Mouse (Mus musculus) embryonic facial prominence, embryonic 10.5 days (tissue): ENCODE measurements around the gene Gin1. TPM values are rescaled to one million over a fixed set of nuclear protein-coding genes. Genes with fewer than 3 reads are reported as not detected.

Source experiments
- DNase-seq: peaks from one replicate; pipeline ENCODE4 v3.0.0-alpha.2; 2017; ENCODE audit warnings: low spot score
- H3K27ac ChIP-seq: fragments of 300-500 bp; sonication (generic); replicated peaks from 2 replicates; pipeline ENCODE4 v1.5.1; 2016; ENCODE audit warnings: mild to moderate bottlenecking
- H3K27me3 ChIP-seq: fragments of 300-500 bp; sonication (generic); replicated peaks from 2 replicates; pipeline ENCODE4 v1.6.1; 2016; ENCODE audit warnings: low read depth, mild to moderate bottlenecking; ENCODE audit not compliant: poor library complexity, severe bottlenecking
- H3K36me3 ChIP-seq: fragments of 300-500 bp; sonication (generic); replicated peaks from 2 replicates; pipeline ENCODE4 v1.6.1; 2016; ENCODE audit warnings: mild to moderate bottlenecking, moderate library complexity
- H3K4me1 ChIP-seq: fragments of 300-500 bp; sonication (generic); 2 replicates; pipeline ENCODE4 v1.6.1; 2016
- H3K4me3 ChIP-seq: fragments of 300-500 bp; sonication (generic); 2 replicates; pipeline ENCODE4 v1.5.1; 2016; ENCODE audit warnings: mild to moderate bottlenecking, moderate library complexity
- H3K9me3 ChIP-seq: fragments of 300-500 bp; sonication (generic); 2 replicates; pipeline ENCODE4 v1.6.1; 2016; ENCODE audit warnings: mild to moderate bottlenecking
- whole genome bisulfite sequencing: fragments of 180-500 bp; shearing (Covaris S2); methylation state at CpG from one replicate; pipeline ENCODE4 v1.1.7; 2016; 5-methylcytosine and 5-hydroxymethylcytosine counted together
- polyA plus RNA-seq: library from polyadenylated mRNA; unstranded; fragments of >200 nt; fragmentation: Nextera tagmentation; extraction: Ambion mirVana; gene quantifications from 2 replicates; pipeline ENCODE4 v1.2.1, GENCODE M21; 2016

The Gin1 gene
- polyA plus RNA-seq, 1 experiment from 2014 or later = 17.4 TPM

GRCm38 (mm10) chr1:97795936-97796335 lies 26.0 kb downstream of the Gin1 start:
- Histone ChIP-seq H3K4me3 (no peak overlapping the region), H3K27me3 (no peaks in the 10 kb centered on the region), H3K27ac (no peak overlapping the region), H3K4me1 (no peaks in the 10 kb centered on the region), H3K36me3 (no peaks in the 10 kb centered on the region), H3K9me3 (no peaks in the 10 kb centered on the region)
- no peak for DNase-seq
- 93% methylated on average over 9 of the region's 9 CpGs for WGBS

GRCm38 (mm10) chr1:97802207-97802902 lies 32.4 kb downstream of the Gin1 start:
- no peak overlapping the region for H3K4me3 ChIP-seq
- no peak overlapping the region for H3K27ac ChIP-seq
- no peaks in the 10 kb centered on the region for H3K9me3 ChIP-seq
- H3K4me1 ChIP-seq = no peaks in the 10 kb centered on the region
- H3K36me3 ChIP-seq = no peaks in the 10 kb centered on the region
- WGBS = 55% methylated on average over 4 of the region's 4 CpGs
- DNase-seq = no peak
- H3K27me3 ChIP-seq = no peaks in the 10 kb centered on the region

GRCm38 (mm10) chr1:97804520-97804919 lies 34.5 kb downstream of the Gin1 start:
- H3K4me3 ChIP-seq = no peak overlapping the region
- H3K4me1 ChIP-seq = no peaks in the 10 kb centered on the region
- H3K27me3 ChIP-seq = no peaks in the 10 kb centered on the region
- no peaks in the 10 kb centered on the region for H3K9me3 ChIP-seq
- DNase-seq = no peak
- H3K27ac ChIP-seq = no peak overlapping the region
- no peaks in the 10 kb centered on the region for H3K36me3 ChIP-seq

- no peak overlapping the region for H3K4me3 ChIP-seq
- no peak for DNase-seq
- H3K4me1 ChIP-seq = no peaks in the 10 kb centered on the region
- H3K27ac ChIP-seq = no peak overlapping the region
- 58% methylated on average over 2 of the region's 2 CpGs for WGBS
- no peaks in the 10 kb centered on the region for H3K9me3 ChIP-seq
- no peaks in the 10 kb centered on the region for H3K36me3 ChIP-seq
- H3K27me3 ChIP-seq = no peaks in the 10 kb centered on the region
Measured at GRCm38 (mm10) chr1:97809255-97809912, 39.4 kb downstream of the Gin1 start.

- Histone ChIP-seq H3K9me3 (no peaks in the 10 kb centered on the region), H3K4me1 (peaks cover 3% of the 10 kb centered on the region; the same call in 1 of the 2 replicates), H3K36me3 (no peaks in the 10 kb centered on the region), H3K27ac (no peak overlapping the region), H3K27me3 (no peaks in the 10 kb centered on the region), H3K4me3 (no peak overlapping the region)
- 92% methylated on average over 3 of the region's 3 CpGs for WGBS
- DNase-seq = no peak
Measured at GRCm38 (mm10) chr1:97821282-97821681, 51.3 kb downstream of the Gin1 start.

- no peak for DNase-seq
- peaks cover 3% of the 10 kb centered on the region; the same call in 1 of the 2 replicates for H3K4me1 ChIP-seq
Measured at GRCm38 (mm10) chr1:97822203-97822602, 52.2 kb downstream of the Gin1 start.

GRCm38 (mm10) chr1:97822904-97823303 lies 52.9 kb downstream of the Gin1 start:
- DNase-seq = no peak
- 94% methylated on average over 7 of the region's 7 CpGs for WGBS
- no peak overlapping the region for H3K27ac ChIP-seq
- H3K36me3 ChIP-seq = no peaks in the 10 kb centered on the region
- H3K27me3 ChIP-seq = no peaks in the 10 kb centered on the region
- no peak overlapping the region for H3K4me3 ChIP-seq
- peaks cover 3% of the 10 kb centered on the region; the same call in 1 of the 2 replicates for H3K4me1 ChIP-seq
- H3K9me3 ChIP-seq = no peaks in the 10 kb centered on the region

More at GRCm38 (mm10) chr1:97822203-97822602, 52.2 kb downstream of the Gin1 start:
- Histone ChIP-seq H3K27ac (no peak overlapping the region), H3K36me3 (no peaks in the 10 kb centered on the region), H3K4me3 (no peak overlapping the region), H3K9me3 (no peaks in the 10 kb centered on the region), H3K27me3 (no peaks in the 10 kb centered on the region)
- 80% methylated on average over 5 of the region's 5 CpGs for WGBS

GRCm38 (mm10) chr1:97827566-97827965 lies 57.6 kb downstream of the Gin1 start:
- Histone ChIP-seq H3K36me3 (no peaks in the 10 kb centered on the region), H3K4me3 (no peak overlapping the region), H3K9me3 (no peaks in the 10 kb centered on the region), H3K27me3 (no peaks in the 10 kb centered on the region), H3K27ac (no peak overlapping the region), H3K4me1 (no peaks in the 10 kb centered on the region)
- no peak for DNase-seq
- WGBS = 81% methylated on average over 2 of the region's 2 CpGs

GRCm38 (mm10) chr1:97828087-97828486 lies 58.1 kb downstream of the Gin1 start:
- Histone ChIP-seq H3K27me3 (no peaks in the 10 kb centered on the region), H3K9me3 (no peaks in the 10 kb centered on the region), H3K27ac (no peak overlapping the region), H3K4me3 (no peak overlapping the region), H3K36me3 (no peaks in the 10 kb centered on the region), H3K4me1 (no peaks in the 10 kb centered on the region)
- DNase-seq = no peak
- WGBS = 94% methylated on average over 5 of the region's 5 CpGs

GRCm38 (mm10) chr1:97833466-97834353 lies 63.7 kb downstream of the Gin1 start:
- no peaks in the 10 kb centered on the region for H3K9me3 ChIP-seq
- no peaks in the 10 kb centered on the region for H3K4me1 ChIP-seq
- no peaks in the 10 kb centered on the region for H3K36me3 ChIP-seq
- no peak for DNase-seq
- WGBS = 77% methylated on average over 5 of the region's 5 CpGs
- H3K27ac ChIP-seq = no peak overlapping the region
- H3K4me3 ChIP-seq = no peak overlapping the region
- no peaks in the 10 kb centered on the region for H3K27me3 ChIP-seq

GRCm38 (mm10) chr1:97834354-97834822 lies 64.4 kb downstream of the Gin1 start:
- no peaks in the 10 kb centered on the region for H3K27me3 ChIP-seq
- H3K9me3 ChIP-seq = no peaks in the 10 kb centered on the region
- H3K36me3 ChIP-seq = no peaks in the 10 kb centered on the region
- no peaks in the 10 kb centered on the region for H3K4me1 ChIP-seq
- 92% methylated on average over 5 of the region's 5 CpGs for WGBS
- no peak overlapping the region for H3K4me3 ChIP-seq
- no peak overlapping the region for H3K27ac ChIP-seq
- DNase-seq = no peak
